In the genomic region with DNA sequence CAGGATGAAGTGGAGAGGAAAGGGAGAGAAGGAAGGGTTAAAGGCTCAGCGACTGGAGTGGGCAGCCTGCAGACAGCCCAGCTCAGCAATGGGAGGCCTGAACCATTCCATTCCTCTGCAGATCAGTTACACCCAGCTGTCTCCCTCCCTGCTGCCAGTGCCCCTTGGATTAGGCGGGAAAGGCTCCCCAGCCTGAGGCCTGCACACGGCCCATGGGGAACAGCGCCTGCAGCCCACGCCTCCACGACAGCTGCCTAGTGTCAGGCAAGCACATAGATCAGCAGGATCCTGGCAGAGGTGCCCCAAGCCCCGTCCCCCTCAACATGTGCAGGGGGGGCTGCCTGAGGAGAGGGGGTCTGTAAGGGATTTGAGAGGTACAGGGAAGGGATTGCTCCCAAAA, we compare ENCODE assay signal across 14 mouse cellular contexts. TPM values are rescaled to one million over a fixed set of nuclear protein-coding genes. Genes with fewer than 3 reads are reported as not detected.
DNase-seq lines count a peak whose midpoint lies in the region; ATAC-seq and TF ChIP-seq lines count a peak whose summit lies in the region.
"Had no signal": no experiment of that assay in that cellular context is flagged by ENCODE, and none has a peak within 500 bp of the region (broad histone marks: within the 10 kb centered on the region; RNA-seq: fewer than 3 reads in every experiment).

No protein-coding gene starts in this region.

- peak; percentile 85 for ATAC-seq in lung, embryonic 14.5 days (ENCODE audit: insufficient read depth)
- ATAC-seq in embryonic facial prominence, embryonic 12.5 days (ENCODE audit: insufficient number of reproducible peaks, insufficient read depth, low FRiP score, low TSS enrichment): peak; percentile 74
- no peak for ATAC-seq in granulocyte monocyte progenitor cell, adult 5-6 weeks (replicated peaks; ENCODE audit: poor library complexity, severe bottlenecking)
- ATAC-seq: forebrain, embryonic 16.5 days had no signal

- DNase-seq in gastrocnemius, postnatal 10 days: peak; percentile 31
- DNase-seq in gastrocnemius, adult 8-10 months (ENCODE audit: low spot score in 2 of 2): no peak
- peak; percentile 60 for DNase-seq in lung, embryonic 14.5 days
- no peak for DNase-seq in lung, adult 2 months
- peak; percentile 55 for DNase-seq in mesoderm, embryonic 11.5 days (ENCODE audit: low read depth, low spot score)
- no peak for DNase-seq in layer of hippocampus, adult 2 months (ENCODE audit: low spot score in 2 of 2)
- DNase-seq: adrenal gland, postnatal 36 days; cerebellum, adult 8-10 months; liver, embryonic 13.5 days; thymus, adult 2 months had no signal

- H3K27ac ChIP-seq in lung, embryonic 14.5 days (ENCODE audit: low read depth): no peak overlapping the region
- no peak overlapping the region for H3K27ac ChIP-seq in embryonic facial prominence, embryonic 12.5 days
- H3K27ac ChIP-seq in layer of hippocampus, adult 2 months: no peak overlapping the region
- H3K27ac ChIP-seq: liver, embryonic 13.5 days had no signal

- no peak overlapping the region for H3K4me3 ChIP-seq in lung, embryonic 14.5 days (ENCODE audit: low read depth, low read length)
- no peak overlapping the region for H3K4me3 ChIP-seq in lung, adult 2 months (replicated peaks; ENCODE audit: extremely low read depth, low read depth, low read length)
- no peak overlapping the region for H3K4me3 ChIP-seq in embryonic facial prominence, embryonic 12.5 days
- no peak overlapping the region for H3K4me3 ChIP-seq in layer of hippocampus, adult 2 months
- H3K4me3 ChIP-seq: liver, embryonic 13.5 days had no signal

- no peak for TF ChIP-seq POLR2A in lung, adult 2 months (IDR thresholded peaks at IDR 0.05; ENCODE audit: borderline replicate concordance, extremely low read depth, low read depth, low read length)

- H3K4me1 ChIP-seq in lung, embryonic 14.5 days (ENCODE audit: insufficient read depth): no peaks in the 10 kb centered on the region
- H3K4me1 ChIP-seq in lung, adult 2 months (ENCODE audit: control insufficient read depth, insufficient read depth, low read length): no peaks in the 10 kb centered on the region
- peaks cover 20% of the 10 kb centered on the region for H3K4me1 ChIP-seq in embryonic facial prominence, embryonic 12.5 days
- H3K4me1 ChIP-seq: liver, embryonic 13.5 days had no signal

- no peak overlapping the region for H3K4me2 ChIP-seq in lung, embryonic 14.5 days
- H3K4me2 ChIP-seq in embryonic facial prominence, embryonic 12.5 days (replicated peaks): no peak overlapping the region
- H3K4me2 ChIP-seq: liver, embryonic 13.5 days had no signal

- no peaks in the 10 kb centered on the region for H3K9me3 ChIP-seq in lung, embryonic 14.5 days (ENCODE audit: low read depth, low read length)
- no peaks in the 10 kb centered on the region for H3K9me3 ChIP-seq in embryonic facial prominence, embryonic 12.5 days

- no peak overlapping the region for H3K9ac ChIP-seq in lung, embryonic 14.5 days
- H3K9ac ChIP-seq in embryonic facial prominence, embryonic 12.5 days: no peak overlapping the region
- H3K9ac ChIP-seq: liver, embryonic 13.5 days had no signal

- 4% methylated on average over 7 of the region's 7 CpGs for WGBS in lung, embryonic 14.5 days
- WGBS in lung, adult 2 months: 21% methylated on average over 7 of the region's 7 CpGs
- 9% methylated on average over 7 of the region's 7 CpGs for WGBS in embryonic facial prominence, embryonic 12.5 days

- H3K36me3 ChIP-seq in lung, embryonic 14.5 days (ENCODE audit: insufficient read depth): no peaks in the 10 kb centered on the region
- no peaks in the 10 kb centered on the region for H3K36me3 ChIP-seq in embryonic facial prominence, embryonic 12.5 days
- H3K36me3 ChIP-seq: liver, embryonic 13.5 days had no signal

- TF ChIP-seq CTCF in lung, embryonic 14.5 days (IDR thresholded peaks at IDR 0.05; ENCODE audit: low read depth): no peak
- no peak for TF ChIP-seq CTCF in lung, adult 2 months (IDR thresholded peaks at IDR 0.05; ENCODE audit: insufficient read depth, low read length)
- TF ChIP-seq CTCF in layer of hippocampus, adult 2 months (conservative IDR thresholded peaks at IDR 0.05): no peak

- no peaks in the 10 kb centered on the region for H3K27me3 ChIP-seq in lung, embryonic 14.5 days (ENCODE audit: insufficient read depth, low read length)
- H3K27me3 ChIP-seq in embryonic facial prominence, embryonic 12.5 days: no peaks in the 10 kb centered on the region
- H3K27me3 ChIP-seq: liver, embryonic 13.5 days had no signal

RNA-seq across cellular contexts. Expression of a gene that starts 59.3 kb away (rescaled TPM):
- total RNA-seq in gastrocnemius, postnatal 10 days (2021): 10 to 100 TPM; 36.8 to 45.3 TPM
- 10 to 100 TPM; 11.1 to 14.3 (median 11.9) TPM for total RNA-seq in gastrocnemius, adult 8-10 months (2022)
- 0.09 TPM in 1 of 2 replicates, not detected in the other for polyA plus RNA-seq in lung, embryonic 14.5 days (2014; fragmentation: Nextera tagmentation; extraction: Ambion mirVana)
- polyA plus RNA-seq in lung, adult 2 months (2012; rRNA removed): 1.1 TPM in 1 of 2 replicates, not detected in the other
- polyA plus RNA-seq in embryonic facial prominence, embryonic 12.5 days (2016; fragmentation: Nextera tagmentation; extraction: Ambion mirVana): 27.4 and 28.8 TPM in 2 replicates
- not detected in 2 replicates for total RNA-seq in granulocyte monocyte progenitor cell, adult 5-6 weeks (2014; fragmentation: Nextera tagmentation)
- total RNA-seq in granulocyte monocyte progenitor cell, adult 5-6 weeks (2017): not detected in 2 replicates
- total RNA-seq in layer of hippocampus, adult 2 months (2021): under 1 TPM in 1 of 2 experiments, not detected in 1; 0.20 TPM
- total RNA-seq: adrenal gland, postnatal 36 days; heart, postnatal 10 days had no signal

Comparison
In these comparisons a context has a peak if more than half of its experiments do, and no peak if none do; other contexts are left out.
1. DNase-seq: peak in gastrocnemius, postnatal 10 days (single experiment), lung, embryonic 14.5 days (single experiment) and mesoderm, embryonic 11.5 days (single experiment); none in gastrocnemius, adult 8-10 months (0 of 2), lung, adult 2 months (single experiment) and layer of hippocampus, adult 2 months (0 of 2).
2. RNA of a gene that starts 59.3 kb away (total RNA-seq): 36.8 to 45.3 TPM in gastrocnemius, postnatal 10 days and 11.1 to 14.3 TPM in gastrocnemius, adult 8-10 months; 0.20 TPM in layer of hippocampus, adult 2 months and not detected in granulocyte monocyte progenitor cell, adult 5-6 weeks; every median in the first group is over 10 times any median in the second.